Mouse (Mus musculus): Measurements from ENCODE around the gene Trip6.

DNA sequence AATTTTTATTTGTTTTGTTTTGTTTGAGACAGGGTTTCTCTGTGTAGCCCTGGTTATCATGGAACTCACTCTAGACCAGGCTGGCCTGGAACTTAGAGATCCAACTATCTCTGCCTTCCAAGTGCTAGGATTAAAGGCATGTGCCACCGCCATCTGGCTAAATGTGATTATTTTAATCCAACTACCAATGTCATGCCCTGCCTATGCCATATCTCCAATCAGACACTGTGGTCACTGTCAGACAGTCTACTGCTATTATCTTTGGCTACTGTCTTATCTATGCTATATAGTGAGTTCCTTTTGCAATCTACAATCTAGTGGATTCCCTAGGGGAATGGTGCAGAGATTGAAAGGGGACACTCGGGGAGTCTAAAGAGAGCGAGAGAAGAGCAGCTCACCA is 6.8 kb upstream of the Trip6 start:
- TF ChIP-seq POLR2AphosphoS2 (IDR thresholded peaks at IDR 0.05; ENCODE audit: low read depth, low read length) (no peak), USF2 (conservative IDR thresholded peaks at IDR 0.05; ENCODE audit: low read depth, low read length) (no peak), RCOR1 (conservative IDR thresholded peaks at IDR 0.05; ENCODE audit: low read depth, low read length) (no peak), BHLHE40 (IDR thresholded peaks at IDR 0.05; ENCODE audit: low read depth, low read length) (no peak)
